Mouse (Mus musculus): ENCODE measurements around the gene Gna13. TPM values are rescaled to one million over a fixed set of nuclear protein-coding genes. Genes with fewer than 3 reads are reported as not detected.

The Gna13 gene
- polyA plus RNA-seq, 1 experiment from 2014 or later: 52.2 TPM

DNA sequence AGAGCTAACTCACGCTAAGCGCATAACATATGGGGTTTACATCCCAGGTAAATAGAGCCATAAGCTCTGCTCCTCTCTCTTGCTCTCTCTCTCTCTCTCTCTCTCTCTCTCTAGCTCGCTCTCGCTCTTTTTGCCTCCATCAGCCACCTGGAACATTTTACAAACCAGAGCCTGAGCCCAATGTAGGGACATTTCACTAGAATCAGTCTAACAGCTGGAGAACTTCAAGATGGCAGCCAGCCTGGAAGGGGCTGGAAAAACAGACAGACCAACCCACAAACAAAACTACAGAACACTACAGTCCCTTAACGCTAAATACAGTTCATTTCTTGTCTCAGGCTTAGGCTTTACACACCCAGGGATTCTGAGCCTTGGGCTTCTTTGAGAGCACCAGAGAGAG, 5.5 kb upstream of the Gna13 start:
- Histone ChIP-seq H3K27ac (no peak overlapping the region), H3K36me3 (ENCODE audit: inconsistent target) (no peaks in the 10 kb centered on the region), H3K4me3 (ENCODE audit: inconsistent target) (no peak overlapping the region), H3K79me2 (ENCODE audit: inconsistent target) (peaks cover 9% of the 10 kb centered on the region; the same call in 1 of the 2 replicates)
- WGBS (ENCODE audit: missing documents): 96% methylated on average over 5 of the region's 5 CpGs

DNA sequence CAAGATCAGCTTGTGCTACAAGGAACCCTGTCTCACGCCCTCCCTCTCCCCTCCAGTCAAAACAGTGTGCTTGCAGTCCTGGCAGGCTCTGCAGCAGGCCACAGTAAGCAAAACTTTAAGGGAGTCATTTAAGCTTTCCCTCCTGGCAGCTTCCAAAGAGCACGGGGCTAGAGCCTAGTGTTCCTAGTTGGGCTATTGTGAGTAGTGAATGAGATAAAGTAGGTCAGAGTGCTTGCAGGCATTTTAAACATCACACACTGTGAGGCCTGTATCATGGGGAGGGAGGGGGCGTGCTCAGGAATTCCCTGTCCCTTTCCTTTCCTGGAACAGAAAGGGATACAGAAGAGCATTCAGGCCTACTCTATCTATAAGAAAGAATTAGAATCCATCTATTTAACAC, 4.1 kb upstream of the Gna13 start:
- Histone ChIP-seq H3K36me3 (ENCODE audit: inconsistent target) (no peaks in the 10 kb centered on the region), H3K27ac (no peak overlapping the region), H3K79me2 (ENCODE audit: inconsistent target) (peaks cover 11% of the 10 kb centered on the region), H3K4me3 (ENCODE audit: inconsistent target) (no peak overlapping the region)
- WGBS (ENCODE audit: missing documents): 94% methylated on average over 2 of the region's 3 CpGs

DNA sequence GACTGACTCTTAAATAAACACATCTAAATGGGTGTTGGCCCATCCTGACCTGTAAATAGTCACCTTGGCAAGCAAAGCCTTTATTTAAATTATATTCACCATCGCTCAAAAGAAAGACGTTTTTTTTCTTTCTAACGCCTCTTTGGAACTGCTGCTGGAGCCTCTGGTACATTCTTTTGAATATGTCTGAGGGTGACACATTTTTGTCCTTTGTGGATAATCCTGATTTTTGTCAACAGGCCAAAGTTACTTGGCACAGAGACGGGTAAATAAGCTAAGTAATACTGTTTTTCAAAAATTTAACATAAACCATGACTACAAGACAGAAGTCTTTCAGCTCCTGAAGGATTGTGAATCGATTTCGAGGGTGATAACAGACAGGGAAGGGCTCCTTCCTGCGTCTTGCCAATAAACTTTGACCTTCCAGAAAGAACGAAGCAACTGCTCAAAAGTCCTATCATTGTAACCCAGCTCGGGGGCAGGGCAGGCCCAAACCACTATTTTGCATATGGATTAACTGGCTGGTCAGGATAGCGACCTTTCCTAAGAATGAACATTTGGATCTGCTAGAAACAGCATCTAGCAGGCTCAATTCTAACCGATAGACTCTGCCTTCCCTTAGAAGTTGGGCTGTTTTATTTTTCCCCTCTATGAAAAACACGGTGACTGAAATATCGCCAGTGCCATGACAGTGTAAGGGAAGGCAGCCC, 3.4 kb upstream of the Gna13 start:
- no peak overlapping the region for H3K4me3 ChIP-seq (ENCODE audit: inconsistent target)
- peaks cover 18% of the 10 kb centered on the region for H3K79me2 ChIP-seq (ENCODE audit: inconsistent target)
- WGBS (ENCODE audit: missing documents): 89% methylated on average over 13 of the region's 13 CpGs
- no peaks in the 10 kb centered on the region for H3K36me3 ChIP-seq (ENCODE audit: inconsistent target)
- no peak overlapping the region for H3K27ac ChIP-seq

DNA sequence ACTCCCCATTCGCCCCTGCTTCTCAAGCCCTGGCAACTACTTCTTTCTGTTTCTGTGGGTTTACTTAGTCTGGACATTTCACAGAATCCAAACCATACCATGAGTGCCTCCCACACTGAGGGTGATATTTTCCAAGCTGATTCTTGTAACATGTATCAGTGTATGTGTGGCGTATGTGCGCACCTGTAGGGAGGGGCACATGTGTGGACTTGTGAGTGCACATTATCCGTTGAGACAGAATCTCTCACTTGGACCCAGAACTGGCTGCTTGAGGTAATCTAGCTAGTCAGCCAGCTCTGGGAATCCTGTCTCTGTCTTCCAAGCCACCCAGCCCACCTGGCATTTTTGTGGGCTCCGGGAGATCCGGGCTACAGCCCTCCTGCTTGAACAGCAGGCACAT, 2.5 kb upstream of the Gna13 start:
- Histone ChIP-seq H3K27ac (no peak overlapping the region), H3K36me3 (ENCODE audit: inconsistent target) (no peaks in the 10 kb centered on the region), H3K4me3 (ENCODE audit: inconsistent target) (no peak overlapping the region), H3K79me2 (ENCODE audit: inconsistent target) (peaks cover 27% of the 10 kb centered on the region)
- 98% methylated on average over 6 of the region's 6 CpGs for WGBS (ENCODE audit: missing documents)

DNA sequence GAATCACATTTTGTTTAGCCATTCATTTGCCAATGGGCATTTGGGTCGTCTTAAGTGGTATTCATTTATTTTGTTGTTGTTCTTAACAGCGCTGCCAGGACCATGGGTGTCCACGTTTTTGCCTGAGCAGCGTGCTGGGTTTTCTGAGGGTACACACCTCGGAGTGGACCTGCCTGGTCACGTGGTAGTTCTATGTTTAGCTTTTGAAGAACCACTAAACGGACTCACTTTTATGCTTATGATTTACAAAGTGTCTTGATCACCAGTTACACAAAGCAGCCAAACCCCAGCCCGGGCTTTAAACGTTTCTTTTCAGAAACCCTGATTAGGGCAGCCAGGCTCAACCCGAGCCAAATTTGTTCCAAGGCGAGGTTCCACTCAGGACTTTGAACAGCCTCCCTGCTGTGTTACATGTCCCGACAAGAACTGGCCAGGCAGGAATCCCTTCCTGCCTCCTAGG, 2.0 kb upstream of the Gna13 start:
- H3K4me3 ChIP-seq (ENCODE audit: inconsistent target): no peak overlapping the region
- H3K79me2 ChIP-seq (ENCODE audit: inconsistent target): peaks cover 32% of the 10 kb centered on the region
- H3K36me3 ChIP-seq (ENCODE audit: inconsistent target): 0 out of 2 replicates have a peak, but pooled peaks cover under 1% of the 10 kb centered on the region
- no peak overlapping the region for H3K27ac ChIP-seq
- WGBS (ENCODE audit: missing documents): 95% methylated on average over 12 of the region's 12 CpGs

DNA sequence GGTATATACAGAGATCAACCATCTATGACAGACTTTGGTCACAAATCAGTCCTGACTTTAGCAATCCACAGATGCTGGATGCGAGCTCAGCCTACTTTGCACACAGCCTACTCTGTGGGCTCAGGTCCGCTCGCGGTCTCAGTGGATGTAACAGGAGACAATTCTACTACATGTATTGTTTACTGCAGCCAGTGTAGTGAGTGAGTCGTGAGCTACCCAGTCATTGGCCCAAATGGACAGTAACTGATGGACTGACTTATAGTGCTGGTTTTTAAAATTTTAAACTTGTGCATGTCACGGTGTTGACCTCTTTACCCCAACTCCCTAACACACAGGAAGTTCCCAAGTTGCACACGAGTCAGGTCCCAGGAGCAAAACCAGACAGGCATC, 1.4 kb upstream of the Gna13 start:
- Histone ChIP-seq H3K79me2 (ENCODE audit: inconsistent target) (peaks cover 38% of the 10 kb centered on the region), H3K4me3 (ENCODE audit: inconsistent target) (peak overlapping the region; percentile 75), H3K27ac (peak overlapping the region; percentile 92), H3K36me3 (ENCODE audit: inconsistent target) (peaks cover 6% of the 10 kb centered on the region; the same call in 1 of the 2 replicates)
- WGBS (ENCODE audit: missing documents): 62% methylated on average over 7 of the region's 7 CpGs

DNA sequence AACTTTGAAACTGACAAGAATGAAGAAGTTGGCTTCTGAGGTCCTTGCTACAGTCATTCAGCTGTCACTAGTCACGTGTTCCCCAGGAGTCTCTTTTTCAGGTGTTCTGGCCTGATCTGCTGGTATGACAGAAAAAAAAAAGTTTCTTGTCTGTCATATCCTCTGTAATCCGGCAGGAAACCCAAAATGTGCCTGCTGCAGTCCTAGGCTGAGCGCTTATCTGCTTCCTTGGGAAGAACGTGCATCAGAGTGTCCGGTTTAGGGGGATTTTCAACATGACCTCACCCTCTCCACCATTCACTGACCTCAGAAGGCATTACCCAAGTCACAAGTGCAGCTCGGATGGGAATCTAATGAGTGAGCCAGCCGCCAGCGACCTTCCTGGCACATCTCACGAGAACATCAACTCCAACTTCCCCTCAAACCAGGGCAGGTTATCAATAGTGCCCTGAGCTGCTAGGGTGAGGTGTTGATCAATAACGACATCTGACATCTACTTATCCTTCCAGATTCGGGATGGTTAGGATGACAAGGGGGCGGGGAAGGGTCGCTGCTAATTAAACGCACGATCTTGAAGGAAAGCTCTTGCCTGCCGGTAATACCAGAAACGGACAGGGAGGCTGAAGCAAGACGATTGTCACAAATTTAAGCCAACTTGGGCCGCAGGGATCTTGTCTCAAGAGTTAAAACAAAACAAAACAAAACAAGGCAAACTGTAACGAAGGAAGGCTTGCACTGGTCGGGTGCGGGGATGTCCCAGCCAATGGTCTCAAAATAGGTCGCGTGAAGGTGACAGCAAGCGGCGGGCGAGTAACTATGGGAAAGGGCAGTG, 784 bp upstream of the Gna13 start:
- under 1% methylated on average over 27 of the region's 27 CpGs for WGBS (ENCODE audit: missing documents)
- Histone ChIP-seq H3K79me2 (ENCODE audit: inconsistent target) (peaks cover 44% of the 10 kb centered on the region), H3K27ac (peak overlapping the region; percentile 92), H3K4me3 (ENCODE audit: inconsistent target) (peak overlapping the region; percentile 75), H3K36me3 (ENCODE audit: inconsistent target) (peaks cover 12% of the 10 kb centered on the region; the same call in 1 of the 2 replicates)

DNA sequence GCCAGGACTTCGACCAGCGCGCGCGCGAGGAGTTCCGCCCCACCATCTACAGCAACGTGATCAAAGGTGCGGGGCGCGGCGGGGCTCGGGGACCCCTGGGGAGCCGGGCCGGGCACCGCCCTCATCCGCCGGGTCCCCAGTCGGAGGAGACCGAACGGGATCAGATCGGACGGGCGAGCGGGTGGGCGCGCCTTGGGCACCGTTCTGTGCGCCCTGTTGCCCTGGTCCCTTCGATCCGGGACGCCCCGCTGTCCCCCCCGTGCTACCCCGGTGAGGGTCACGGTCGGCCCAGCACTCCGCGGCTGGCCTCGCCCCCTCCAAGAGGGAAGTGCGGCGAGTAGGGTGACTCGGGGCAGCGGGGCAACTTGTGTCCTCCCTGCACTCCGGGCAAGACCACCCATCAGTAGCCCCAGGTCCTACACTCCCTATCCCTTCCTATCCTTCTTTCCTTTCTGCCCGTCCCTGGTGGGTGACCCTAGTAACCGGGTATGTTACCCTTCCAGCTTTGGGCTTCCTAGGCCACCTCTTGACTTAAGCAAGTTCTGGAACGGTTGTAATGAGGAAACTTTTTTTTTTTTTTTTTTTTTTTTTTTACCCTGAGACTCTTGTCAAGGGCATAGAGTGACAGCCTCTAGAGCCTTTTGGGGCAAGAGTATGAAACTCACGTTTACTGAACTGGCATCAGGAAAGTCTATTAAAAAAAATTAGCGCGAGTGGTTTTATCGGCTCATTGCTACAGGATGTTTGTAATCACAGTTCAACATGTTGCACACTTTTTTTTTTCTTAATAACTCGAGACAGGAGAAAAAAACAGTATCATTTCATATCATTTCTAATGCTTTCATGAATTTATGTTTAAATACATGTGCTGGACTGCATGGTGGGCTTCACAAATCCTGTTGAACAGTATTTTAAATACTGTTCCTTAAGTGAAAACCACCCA, 831 bp downstream of the Gna13 start:
- H3K27ac ChIP-seq: peak overlapping the region; percentile 87
- peak overlapping the region; percentile 76 for H3K4me3 ChIP-seq (ENCODE audit: inconsistent target)
- H3K36me3 ChIP-seq (ENCODE audit: inconsistent target): peaks cover 18% of the 10 kb centered on the region; the same call in 1 of the 2 replicates
- WGBS (ENCODE audit: missing documents): 2% methylated on average over 27 of the region's 53 CpGs
- peaks cover 60% of the 10 kb centered on the region for H3K79me2 ChIP-seq (ENCODE audit: inconsistent target)

DNA sequence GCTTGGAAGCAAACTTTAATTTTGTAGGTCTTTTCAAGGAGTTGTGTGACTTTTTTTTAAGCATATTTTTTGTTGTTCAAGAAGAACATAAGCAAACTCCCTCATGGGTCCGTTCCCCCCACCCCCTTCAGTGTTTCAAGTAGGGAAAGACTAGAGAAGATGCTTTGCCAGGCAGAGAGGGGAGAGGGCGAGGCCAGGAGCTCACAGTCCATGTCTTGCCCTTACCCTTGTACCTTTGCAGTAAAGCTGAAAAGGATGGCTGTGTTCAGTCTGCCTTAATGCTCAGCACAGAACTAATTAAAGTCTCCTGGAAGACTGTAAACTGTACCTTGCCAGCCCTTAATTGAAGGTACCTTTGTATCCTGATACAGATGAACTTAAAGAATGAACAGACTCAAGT, 1.7 kb downstream of the Gna13 start:
- Histone ChIP-seq H3K27ac (peak overlapping the region; percentile 87), H3K4me3 (ENCODE audit: inconsistent target) (peak overlapping the region; percentile 76), H3K36me3 (ENCODE audit: inconsistent target) (peaks cover 18% of the 10 kb centered on the region; the same call in 1 of the 2 replicates), H3K79me2 (ENCODE audit: inconsistent target) (peaks cover 69% of the 10 kb centered on the region)
- 55% methylated on average over 2 of the region's 2 CpGs for WGBS (ENCODE audit: missing documents)

DNA sequence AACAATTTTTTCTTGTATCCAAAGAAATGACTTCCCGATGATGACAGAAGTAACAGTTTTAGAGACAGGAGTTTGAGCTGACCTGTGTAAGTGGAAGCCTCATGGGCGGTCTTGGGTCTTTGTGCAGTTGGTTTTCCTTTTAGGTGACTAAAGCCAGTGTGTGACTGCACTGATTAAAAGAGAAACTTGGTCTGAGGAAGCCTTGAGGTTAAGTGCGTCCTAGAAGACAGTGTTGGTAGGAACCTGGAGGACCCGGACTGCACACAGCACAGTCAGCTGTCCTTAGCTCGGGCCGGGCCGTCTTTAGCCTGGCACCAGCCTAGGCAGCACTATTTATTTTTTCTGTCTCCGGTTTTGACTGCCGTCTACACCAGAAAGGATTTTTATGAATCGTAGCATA, 2.2 kb downstream of the Gna13 start:
- 9% methylated on average over 10 of the region's 10 CpGs for WGBS (ENCODE audit: missing documents)

DNA sequence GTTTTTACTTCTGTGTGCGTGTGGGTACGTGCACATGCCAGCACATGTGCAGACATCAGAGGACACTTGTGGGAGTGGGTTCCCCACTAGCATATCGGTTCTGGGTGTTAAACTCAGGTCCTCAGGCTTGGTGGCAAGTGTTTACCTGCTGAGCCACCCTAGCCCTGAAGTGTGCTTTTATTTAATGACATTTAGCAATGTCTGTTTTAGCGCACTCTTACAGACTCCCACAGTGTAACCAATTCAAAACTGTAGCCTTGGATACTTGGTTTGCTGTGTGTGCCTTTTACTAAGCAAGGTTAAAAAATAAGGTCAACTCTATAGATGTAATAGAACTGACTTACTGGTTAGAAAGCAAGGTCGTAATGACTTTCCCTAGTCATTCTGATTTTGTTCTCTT, 3.2 kb downstream of the Gna13 start:
- WGBS (ENCODE audit: missing documents): 100% methylated on average over 5 of the region's 5 CpGs
- Histone ChIP-seq H3K27ac (peak overlapping the region; percentile 87; the same call in 1 of the 2 replicates), H3K4me3 (ENCODE audit: inconsistent target) (peak overlapping the region; percentile 76), H3K79me2 (ENCODE audit: inconsistent target) (peaks cover 75% of the 10 kb centered on the region), H3K36me3 (ENCODE audit: inconsistent target) (peaks cover 18% of the 10 kb centered on the region; the same call in 1 of the 2 replicates)

More for the DNA sequence above, 2.2 kb downstream of the Gna13 start:
- Histone ChIP-seq H3K79me2 (ENCODE audit: inconsistent target) (peaks cover 74% of the 10 kb centered on the region), H3K27ac (peak overlapping the region; percentile 87), H3K4me3 (ENCODE audit: inconsistent target) (peak overlapping the region; percentile 76), H3K36me3 (ENCODE audit: inconsistent target) (peaks cover 18% of the 10 kb centered on the region; the same call in 1 of the 2 replicates)

DNA sequence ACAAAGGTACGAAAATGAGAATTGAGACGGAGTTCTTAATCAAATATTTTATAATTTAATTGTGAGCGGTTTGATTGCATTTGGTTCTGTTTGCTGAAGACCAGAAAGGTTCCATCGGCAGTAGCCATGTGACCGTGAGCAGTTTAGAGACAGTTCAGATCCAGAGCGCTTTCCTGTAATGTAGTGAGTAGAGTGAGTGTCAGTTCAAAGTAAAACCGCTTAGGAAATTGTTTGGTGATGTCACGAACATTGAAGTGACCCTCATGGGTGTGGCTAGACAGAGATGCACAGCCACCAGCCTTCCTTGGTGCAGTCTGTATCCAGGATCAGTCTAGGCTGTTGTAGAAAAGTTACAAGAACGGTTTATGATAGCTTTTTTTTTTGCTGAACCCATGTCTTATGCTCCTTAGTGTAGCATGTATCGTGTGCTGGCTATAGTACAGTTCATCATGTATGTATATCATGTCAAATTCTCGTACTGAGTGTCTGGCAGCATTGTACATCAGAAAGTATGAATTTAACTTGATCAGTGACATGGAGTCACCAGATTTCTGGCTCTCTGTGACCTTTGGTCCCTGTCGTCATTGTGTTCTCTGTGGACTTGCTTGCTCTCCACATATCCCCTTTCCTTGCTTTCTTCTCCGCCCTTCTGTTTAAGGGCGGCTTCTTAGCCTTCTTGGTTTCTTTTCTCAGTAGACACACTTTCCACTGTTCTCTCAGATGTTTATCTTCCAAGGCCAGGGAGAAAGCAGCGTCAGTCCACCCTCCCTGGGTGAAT, 4.4 kb downstream of the Gna13 start:
- peaks cover 24% of the 10 kb centered on the region; the same call in 1 of the 2 replicates for H3K36me3 ChIP-seq (ENCODE audit: inconsistent target)
- H3K4me3 ChIP-seq (ENCODE audit: inconsistent target): no peak overlapping the region
- WGBS (ENCODE audit: missing documents): 85% methylated on average over 15 of the region's 15 CpGs
- peak overlapping the region; percentile 73; the same call in 1 of the 2 replicates for H3K27ac ChIP-seq
- peaks cover 87% of the 10 kb centered on the region for H3K79me2 ChIP-seq (ENCODE audit: inconsistent target)

DNA sequence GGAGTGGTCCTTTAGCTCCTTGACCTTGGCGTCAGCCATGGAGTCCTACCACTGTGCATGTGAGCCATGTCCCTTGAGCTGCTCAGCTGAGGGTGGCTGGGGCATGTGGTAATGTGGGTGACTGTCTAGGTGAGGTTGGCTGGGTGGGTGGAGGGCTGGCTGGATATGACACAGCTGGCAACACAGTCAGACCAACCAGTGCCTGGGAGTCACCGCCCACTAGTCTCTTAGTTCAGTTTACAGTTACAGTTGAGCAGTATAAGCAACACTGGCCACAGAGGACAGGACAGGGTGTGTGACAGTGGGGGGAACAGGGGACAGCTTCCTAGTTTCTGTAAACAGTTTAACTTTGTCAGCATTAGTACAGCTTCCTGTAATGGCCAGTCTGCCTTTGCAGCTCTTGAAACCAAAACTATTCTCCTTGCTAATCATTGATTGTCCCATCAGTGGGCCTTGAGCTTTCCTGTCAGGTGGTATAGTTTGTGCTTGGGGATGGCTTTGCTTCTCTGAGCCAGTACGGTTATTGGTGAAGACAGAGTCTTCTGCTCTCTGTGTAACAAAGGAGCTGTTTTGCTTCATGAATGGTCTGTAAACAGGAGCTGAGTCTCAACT, 6.5 kb downstream of the Gna13 start:
- Histone ChIP-seq H3K27ac (peak overlapping the region; percentile 73), H3K4me3 (ENCODE audit: inconsistent target) (no peak overlapping the region), H3K79me2 (ENCODE audit: inconsistent target) (peaks cover 100% of the 10 kb centered on the region), H3K36me3 (ENCODE audit: inconsistent target) (peaks cover 31% of the 10 kb centered on the region; the same call in 1 of the 2 replicates)
- 35% methylated on average over 3 of the region's 3 CpGs for WGBS (ENCODE audit: missing documents)
